Mouse (Mus musculus): Measurements from ENCODE around the gene Satb2. TPM values are rescaled to one million over a fixed set of nuclear protein-coding genes. Genes with fewer than 3 reads are reported as not detected.

The Satb2 gene
- polyA plus RNA-seq, 1 experiment from 2014 or later: 2.6 TPM

GRCm38 (mm10) chr1:56953538-56953937 lies 24.9 kb downstream of the Satb2 start:
- no peak overlapping the region for H3K9ac ChIP-seq
- no peak overlapping the region for H3K4me2 ChIP-seq
- no peak overlapping the region for H3K27ac ChIP-seq
- no peak for ATAC-seq (ENCODE audit: low FRiP score)
- H3K36me3 ChIP-seq (replicated peaks): no peaks in the 10 kb centered on the region
- no peaks in the 10 kb centered on the region for H3K4me1 ChIP-seq
- H3K4me3 ChIP-seq (replicated peaks): no peak overlapping the region
- WGBS: 93% methylated on average over 2 of the region's 2 CpGs
- no peaks in the 10 kb centered on the region for H3K9me3 ChIP-seq
- no peaks in the 10 kb centered on the region for H3K27me3 ChIP-seq

DNA sequence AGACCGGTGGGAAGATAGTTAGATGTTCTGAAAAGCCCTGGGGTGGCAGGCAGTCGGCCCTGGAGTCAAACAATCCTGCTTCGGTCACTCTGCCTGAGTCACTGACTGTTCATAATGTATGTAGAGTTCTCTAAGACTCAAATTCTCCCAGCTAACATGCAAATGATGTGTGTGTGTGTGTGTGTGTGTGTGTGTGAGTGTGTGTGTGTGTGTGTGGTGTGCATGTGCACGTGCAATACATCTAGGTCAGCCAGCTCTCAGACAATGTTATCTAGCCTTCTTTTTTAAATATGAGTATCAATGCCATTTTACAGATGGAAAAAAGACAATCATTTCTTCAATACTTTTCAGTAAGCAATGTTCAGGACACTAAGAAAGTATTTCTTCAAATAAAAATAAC lies 26.5 kb downstream of the Satb2 start:
- ATAC-seq (ENCODE audit: low FRiP score): no peak
- no peaks in the 10 kb centered on the region for H3K36me3 ChIP-seq (replicated peaks)
- H3K27ac ChIP-seq: no peak overlapping the region
- no peak overlapping the region for H3K9ac ChIP-seq
- no peak overlapping the region for H3K4me3 ChIP-seq (replicated peaks)
- H3K27me3 ChIP-seq: no peaks in the 10 kb centered on the region
- no peaks in the 10 kb centered on the region for H3K4me1 ChIP-seq
- H3K9me3 ChIP-seq: no peaks in the 10 kb centered on the region
- no peak overlapping the region for H3K4me2 ChIP-seq
- 74% methylated on average over 4 of the region's 4 CpGs for WGBS

DNA sequence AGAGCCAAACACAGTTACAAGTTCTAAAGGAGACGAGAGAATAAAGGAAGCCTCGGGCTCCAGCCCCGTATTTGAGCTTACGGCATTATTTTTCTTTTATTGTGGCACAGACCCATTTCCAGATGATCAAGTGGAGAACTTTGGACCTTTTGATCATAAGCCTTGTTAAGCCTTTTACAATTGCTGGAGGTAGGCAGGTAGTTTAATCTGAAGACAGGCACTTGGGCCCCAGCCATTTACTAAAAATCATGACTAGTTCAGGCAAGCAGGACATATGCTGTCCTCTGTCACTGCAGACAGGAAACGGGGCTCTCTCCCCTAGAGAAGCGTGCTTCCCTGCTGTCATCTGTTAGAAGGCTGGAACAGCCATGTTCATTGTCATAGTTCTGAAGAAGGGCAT lies 26.9 kb downstream of the Satb2 start:
- 60% methylated on average over 6 of the region's 6 CpGs for WGBS
- Histone ChIP-seq H3K4me2 (no peak overlapping the region), H3K4me1 (no peaks in the 10 kb centered on the region), H3K27ac (no peak overlapping the region), H3K9ac (no peak overlapping the region), H3K27me3 (no peaks in the 10 kb centered on the region), H3K9me3 (no peaks in the 10 kb centered on the region), H3K36me3 (replicated peaks) (0 out of 2 replicates have a peak, but pooled peaks cover 2% of the 10 kb centered on the region), H3K4me3 (replicated peaks) (no peak overlapping the region)
- ATAC-seq (ENCODE audit: low FRiP score): no peak

DNA sequence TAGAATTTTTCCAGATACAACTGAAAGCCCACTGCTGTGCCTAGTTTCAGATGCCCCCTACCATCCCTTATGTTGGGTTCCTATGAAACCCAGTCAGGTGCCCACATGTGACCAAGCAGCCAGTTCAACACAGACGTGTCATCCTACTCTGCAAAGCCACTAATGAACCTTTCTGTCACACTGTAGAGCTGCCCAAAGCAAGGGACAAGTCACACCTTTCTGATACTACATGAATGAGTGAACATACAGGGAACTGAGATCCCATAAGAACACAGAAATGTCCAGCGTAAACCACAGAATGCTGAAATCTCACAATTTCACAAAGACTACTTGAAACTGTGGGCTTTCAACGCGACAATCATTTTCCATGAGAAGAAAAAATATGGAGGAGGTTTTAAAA lies 39.0 kb downstream of the Satb2 start:
- H3K36me3 ChIP-seq (replicated peaks): no peaks in the 10 kb centered on the region
- no peaks in the 10 kb centered on the region for H3K9me3 ChIP-seq
- ATAC-seq (ENCODE audit: low FRiP score): no peak
- 89% methylated on average over 4 of the region's 4 CpGs for WGBS
- H3K4me3 ChIP-seq (replicated peaks): no peak overlapping the region
- no peak overlapping the region for H3K4me2 ChIP-seq
- H3K27ac ChIP-seq: no peak overlapping the region
- H3K27me3 ChIP-seq: no peaks in the 10 kb centered on the region
- no peaks in the 10 kb centered on the region for H3K4me1 ChIP-seq
- no peak overlapping the region for H3K9ac ChIP-seq

- no peak overlapping the region for H3K4me2 ChIP-seq
- H3K27ac ChIP-seq: no peak overlapping the region
- WGBS: 78% methylated on average over 3 of the region's 3 CpGs
- H3K4me1 ChIP-seq: no peaks in the 10 kb centered on the region
- H3K9ac ChIP-seq: no peak overlapping the region
- no peak overlapping the region for H3K4me3 ChIP-seq (replicated peaks)
- no peaks in the 10 kb centered on the region for H3K27me3 ChIP-seq
- no peaks in the 10 kb centered on the region for H3K36me3 ChIP-seq (replicated peaks)
- H3K9me3 ChIP-seq: no peaks in the 10 kb centered on the region
- no peak for ATAC-seq (ENCODE audit: low FRiP score)
Measured at GRCm38 (mm10) chr1:56938432-56938831, 40.0 kb downstream of the Satb2 start.

GRCm38 (mm10) chr1:56936554-56936953 lies 41.9 kb downstream of the Satb2 start:
- Histone ChIP-seq H3K27ac (no peak overlapping the region), H3K27me3 (no peaks in the 10 kb centered on the region), H3K9me3 (no peaks in the 10 kb centered on the region), H3K4me3 (replicated peaks) (no peak overlapping the region), H3K36me3 (replicated peaks) (no peaks in the 10 kb centered on the region), H3K4me1 (no peaks in the 10 kb centered on the region), H3K4me2 (no peak overlapping the region), H3K9ac (no peak overlapping the region)
- 55% methylated on average over 3 of the region's 3 CpGs for WGBS
- ATAC-seq (ENCODE audit: low FRiP score): no peak

DNA sequence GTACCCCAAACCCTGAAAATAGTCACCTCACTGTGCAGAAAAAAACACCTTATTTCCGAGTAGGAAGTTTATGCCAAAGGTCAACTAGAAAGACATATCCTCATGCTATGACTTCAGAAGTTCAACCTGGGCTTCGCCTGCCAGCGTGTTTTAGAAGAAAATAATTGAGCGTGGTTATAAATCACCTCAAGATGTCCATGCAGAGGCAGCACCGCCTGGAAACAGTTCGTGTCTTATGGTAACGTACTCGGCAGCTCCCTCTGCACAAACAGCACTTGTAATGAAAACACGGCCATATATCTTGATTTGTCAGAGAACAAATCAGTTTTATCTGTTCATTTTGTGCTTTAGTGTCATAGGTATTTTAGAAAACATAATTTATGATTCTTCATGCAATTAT lies 44.6 kb downstream of the Satb2 start:
- Histone ChIP-seq H3K4me2 (no peak overlapping the region), H3K27ac (no peak overlapping the region), H3K4me1 (no peaks in the 10 kb centered on the region; the same call in 1 of the 2 replicates), H3K4me3 (replicated peaks) (no peak overlapping the region), H3K36me3 (replicated peaks) (no peaks in the 10 kb centered on the region), H3K9ac (no peak overlapping the region), H3K27me3 (no peaks in the 10 kb centered on the region), H3K9me3 (no peaks in the 10 kb centered on the region)
- WGBS: 85% methylated on average over 9 of the region's 9 CpGs
- ATAC-seq (ENCODE audit: low FRiP score): no peak

GRCm38 (mm10) chr1:56930096-56930495 lies 48.4 kb downstream of the Satb2 start:
- Histone ChIP-seq H3K4me1 (no peaks in the 10 kb centered on the region; the same call in 1 of the 2 replicates), H3K4me3 (replicated peaks) (no peak overlapping the region), H3K4me2 (no peak overlapping the region), H3K36me3 (replicated peaks) (no peaks in the 10 kb centered on the region), H3K9ac (no peak overlapping the region), H3K27ac (no peak overlapping the region), H3K9me3 (no peaks in the 10 kb centered on the region), H3K27me3 (no peaks in the 10 kb centered on the region)
- no peak for ATAC-seq (ENCODE audit: low FRiP score)
- WGBS: 72% methylated on average over 4 of the region's 4 CpGs

GRCm38 (mm10) chr1:56928731-56929130 lies 49.7 kb downstream of the Satb2 start:
- 73% methylated on average over 9 of the region's 9 CpGs for WGBS
- Histone ChIP-seq H3K36me3 (replicated peaks) (no peaks in the 10 kb centered on the region), H3K27me3 (no peaks in the 10 kb centered on the region), H3K9ac (no peak overlapping the region), H3K4me3 (replicated peaks) (no peak overlapping the region), H3K4me1 (no peaks in the 10 kb centered on the region; the same call in 1 of the 2 replicates), H3K27ac (no peak overlapping the region), H3K4me2 (no peak overlapping the region), H3K9me3 (no peaks in the 10 kb centered on the region)
- ATAC-seq (ENCODE audit: low FRiP score): peak; percentile 60; the same call in 1 of the 2 replicates

DNA sequence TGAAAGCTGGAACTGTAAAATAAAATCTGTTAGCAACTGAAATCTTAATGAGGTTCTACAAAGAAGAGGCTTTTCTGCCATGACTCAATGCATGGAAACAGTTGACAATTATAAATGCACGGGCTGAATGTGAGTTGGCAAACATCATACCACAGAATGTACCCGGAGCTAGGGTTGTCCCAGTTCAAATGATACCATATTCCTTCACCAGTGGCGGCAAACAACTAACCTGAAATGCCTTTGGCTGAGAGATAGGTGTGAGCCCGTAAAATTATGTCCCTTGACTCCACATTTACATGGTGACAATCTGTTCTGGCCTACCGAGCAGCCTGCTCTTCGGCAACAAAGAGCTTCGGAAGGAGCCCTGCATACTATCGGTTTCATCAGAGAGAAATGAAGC lies 58.0 kb downstream of the Satb2 start:
- Histone ChIP-seq H3K27ac (no peak overlapping the region), H3K9me3 (no peaks in the 10 kb centered on the region), H3K9ac (no peak overlapping the region), H3K36me3 (replicated peaks) (no peaks in the 10 kb centered on the region), H3K27me3 (no peaks in the 10 kb centered on the region), H3K4me3 (replicated peaks) (no peak overlapping the region), H3K4me2 (no peak overlapping the region), H3K4me1 (no peaks in the 10 kb centered on the region)
- ATAC-seq (ENCODE audit: low FRiP score): no peak
- 93% methylated on average over 8 of the region's 8 CpGs for WGBS

GRCm38 (mm10) chr1:56914279-56914678 lies 64.2 kb downstream of the Satb2 start:
- no peak overlapping the region for H3K4me2 ChIP-seq
- H3K36me3 ChIP-seq (replicated peaks): no peaks in the 10 kb centered on the region
- H3K9me3 ChIP-seq: no peaks in the 10 kb centered on the region
- H3K9ac ChIP-seq: no peak overlapping the region
- H3K4me3 ChIP-seq (replicated peaks): no peak overlapping the region
- H3K4me1 ChIP-seq: no peaks in the 10 kb centered on the region
- no peak overlapping the region for H3K27ac ChIP-seq
- WGBS: 87% methylated on average over 6 of the region's 6 CpGs
- no peak for ATAC-seq (ENCODE audit: low FRiP score)
- no peaks in the 10 kb centered on the region for H3K27me3 ChIP-seq

DNA sequence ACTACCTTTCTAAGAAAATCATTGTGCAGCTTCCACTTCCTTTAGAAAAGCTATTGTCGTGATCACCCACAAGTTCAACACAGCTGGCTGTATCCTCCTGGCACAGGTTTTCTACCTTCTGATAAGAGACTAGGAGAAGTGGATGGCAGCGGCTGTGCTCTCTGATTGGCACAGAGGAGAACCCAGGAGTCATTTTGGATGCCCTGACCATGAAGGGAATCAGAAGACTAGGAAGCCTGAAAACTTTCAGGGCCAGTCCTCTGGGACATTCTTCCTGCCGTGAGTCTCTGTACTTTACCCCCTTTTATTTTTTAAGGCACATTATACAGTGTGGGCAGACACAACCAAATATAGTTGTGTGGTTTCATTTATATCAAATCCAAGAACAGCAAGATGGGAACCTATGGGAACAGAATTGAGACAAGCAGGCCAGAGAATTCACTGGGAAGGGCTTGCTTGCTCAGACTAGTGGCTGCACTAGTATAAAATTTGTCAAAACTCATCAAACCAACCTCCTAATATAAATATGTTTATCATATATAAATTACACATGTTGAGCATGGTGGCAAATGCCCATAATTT lies 77.7 kb downstream of the Satb2 start:
- WGBS: 87% methylated on average over 3 of the region's 3 CpGs
- no peak for ATAC-seq (ENCODE audit: low FRiP score)
- Histone ChIP-seq H3K27me3 (no peaks in the 10 kb centered on the region), H3K4me3 (replicated peaks) (no peak overlapping the region), H3K4me1 (no peaks in the 10 kb centered on the region; the same call in 1 of the 2 replicates), H3K27ac (no peak overlapping the region), H3K4me2 (no peak overlapping the region), H3K9ac (no peak overlapping the region), H3K36me3 (replicated peaks) (no peaks in the 10 kb centered on the region), H3K9me3 (no peaks in the 10 kb centered on the region)

GRCm38 (mm10) chr1:56900187-56900586 lies 78.3 kb downstream of the Satb2 start:
- 90% methylated on average over 9 of the region's 9 CpGs for WGBS
- ATAC-seq (ENCODE audit: low FRiP score): no peak
- no peak overlapping the region for H3K4me3 ChIP-seq (replicated peaks)

More at GRCm38 (mm10) chr1:56900187-56900586, 78.3 kb downstream of the Satb2 start:
- Histone ChIP-seq H3K4me2 (no peak overlapping the region), H3K9ac (no peak overlapping the region), H3K36me3 (replicated peaks) (no peaks in the 10 kb centered on the region), H3K27me3 (no peaks in the 10 kb centered on the region), H3K27ac (no peak overlapping the region), H3K9me3 (no peaks in the 10 kb centered on the region), H3K4me1 (no peaks in the 10 kb centered on the region; the same call in 1 of the 2 replicates)

Data from forebrain, embryonic 12.5 days (tissue).